Mouse (Mus musculus): ENCODE results near the gene Tgfb1.

Gene Tgfb1

GRCm38 (mm10) chr7:25729862-25730261, 43.1 kb downstream of the Tgfb1 start:
- no peak for TF ChIP-seq GATA4 (IDR thresholded peaks at IDR 0.05; ENCODE audit: insufficient replicate concordance, low read length)

GRCm38 (mm10) chr7:25731294-25732055, 44.7 kb downstream of the Tgfb1 start:
- no peak for TF ChIP-seq GATA4 (IDR thresholded peaks at IDR 0.05; ENCODE audit: insufficient replicate concordance, low read length)

GRCm38 (mm10) chr7:25734991-25735390, 48.2 kb downstream of the Tgfb1 start:
- no peak for TF ChIP-seq GATA4 (IDR thresholded peaks at IDR 0.05; ENCODE audit: insufficient replicate concordance, low read length)

GRCm38 (mm10) chr7:25736920-25737319, 50.1 kb downstream of the Tgfb1 start:
- TF ChIP-seq GATA4 (IDR thresholded peaks at IDR 0.05; ENCODE audit: insufficient replicate concordance, low read length), result no peak

- no peak for TF ChIP-seq GATA4 (IDR thresholded peaks at IDR 0.05; ENCODE audit: insufficient replicate concordance, low read length)
These were observed 51.5 kb downstream of the Tgfb1 start for GRCm38 (mm10) chr7:25738277-25738676.

GRCm38 (mm10) chr7:25746844-25747243, 60.0 kb downstream of the Tgfb1 start:
- no peak for TF ChIP-seq GATA4 (IDR thresholded peaks at IDR 0.05; ENCODE audit: insufficient replicate concordance, low read length)

GRCm38 (mm10) chr7:25753076-25753475, 66.3 kb downstream of the Tgfb1 start:
- TF ChIP-seq GATA4 (IDR thresholded peaks at IDR 0.05; ENCODE audit: insufficient replicate concordance, low read length), result no peak

GRCm38 (mm10) chr7:25753643-25754438, 67.0 kb downstream of the Tgfb1 start:
- TF ChIP-seq GATA4 (IDR thresholded peaks at IDR 0.05; ENCODE audit: insufficient replicate concordance, low read length), result no peak

GRCm38 (mm10) chr7:25754439-25754737, 67.6 kb downstream of the Tgfb1 start:
- no peak for TF ChIP-seq GATA4 (IDR thresholded peaks at IDR 0.05; ENCODE audit: insufficient replicate concordance, low read length)
